Mouse (Mus musculus) bone marrow, adult 2 months (tissue): ENCODE data around the gene 1500009C09Rik. TPM values are rescaled to one million over a fixed set of nuclear protein-coding genes. Genes with fewer than 3 reads are reported as not detected.
A peak's percentile ranks its signal among the peaks of the same experiment; 100 is the strongest.

Experiments
- H3K27ac ChIP-seq: fragments of 200-500 bp; 2 replicates; pipeline ENCODE4 v1.5.1; 2012; ENCODE audit warnings: low read depth, mild to moderate bottlenecking, control low read depth, inconsistent platforms, low read length; ENCODE audit not compliant: control insufficient read depth, poor library complexity, insufficient read depth
- H3K4me1 ChIP-seq: fragments of 200-500 bp; 2 replicates; pipeline ENCODE4 v1.6.1; 2011; ENCODE audit warnings: low read length; ENCODE audit not compliant: control insufficient read depth, insufficient read depth
- H3K4me3 ChIP-seq: fragments of 200-500 bp; replicated peaks from 2 replicates; pipeline ENCODE3; 2011; ENCODE audit warnings: mild to moderate bottlenecking, low read depth, low read length, control low read depth; ENCODE audit not compliant: control insufficient read depth
- CTCF ChIP-seq: fragments of 200-500 bp; IDR thresholded peaks from 2 replicates; pipeline ENCODE4 v1.5.1; 2011; ENCODE audit warnings: low read length, control low read depth; ENCODE audit not compliant: control insufficient read depth, insufficient read depth
- POLR2A ChIP-seq: fragments of 200-500 bp; IDR thresholded peaks from 2 replicates; pipeline ENCODE4 v1.6.1; 2011; ENCODE audit warnings: low read depth, mild to moderate bottlenecking, control low read depth, low read length, borderline replicate concordance; ENCODE audit not compliant: control insufficient read depth
- WGBS: fragments of 180-500 bp; shearing (Covaris S2); methylation state at CpG from one replicate; pipeline ENCODE4 v1.1.7; 2018; 5-methylcytosine and 5-hydroxymethylcytosine counted together
- polyA plus RNA-seq: library from polyadenylated mRNA; stranded (reverse); fragments of >200 nt; gene quantifications from 2 replicates; pipeline ENCODE4 v1.2.4, GENCODE M21; 2011; ENCODE audit warnings: low replicate concordance; ENCODE audit not compliant: missing spikeins, insufficient read depth, insufficient read length

Gene 1500009C09Rik
- polyA plus RNA-seq, 1 experiment, result not detected

- TF ChIP-seq CTCF (no peak), POLR2A (no peak)
- Histone ChIP-seq H3K27ac (no peak overlapping the region), H3K4me3 (no peak overlapping the region), H3K4me1 (peaks cover 1% of the 10 kb centered on the region; the same call in 1 of the 2 replicates)
- 35% methylated on average over 10 of the region's 10 CpGs for WGBS
Observed at GRCm38 (mm10) chr15:82255944-82256383, 3.8 kb downstream of the 1500009C09Rik start.

- Histone ChIP-seq H3K4me1 (peaks cover 1% of the 10 kb centered on the region; the same call in 1 of the 2 replicates), H3K4me3 (no peak overlapping the region), H3K27ac (no peak overlapping the region)
- TF ChIP-seq POLR2A (no peak), CTCF (peak; percentile 97)
- WGBS, result 9% methylated on average over 16 of the region's 16 CpGs
Observed at GRCm38 (mm10) chr15:82259510-82259909, 7.3 kb downstream of the 1500009C09Rik start.

- no peak overlapping the region for H3K27ac ChIP-seq
- H3K4me3 ChIP-seq, result no peak overlapping the region
- H3K4me1 ChIP-seq, result no peaks in the 10 kb centered on the region
- TF ChIP-seq CTCF (peak; percentile 85), POLR2A (no peak)
- WGBS, result 7% methylated on average over 6 of the region's 6 CpGs
Observed at GRCm38 (mm10) chr15:82266356-82266755, 14.2 kb downstream of the 1500009C09Rik start.

- 68% methylated on average over 3 of the region's 3 CpGs for WGBS
- H3K27ac ChIP-seq, result no peak overlapping the region
- H3K4me1 ChIP-seq, result no peaks in the 10 kb centered on the region
- TF ChIP-seq POLR2A (no peak), CTCF (no peak)
- no peak overlapping the region for H3K4me3 ChIP-seq
Observed at GRCm38 (mm10) chr15:82268185-82268584, 16.0 kb downstream of the 1500009C09Rik start.

GRCm38 (mm10) chr15:82268783-82269182 lies 16.6 kb downstream of the 1500009C09Rik start:
- WGBS, result 40% methylated on average over 9 of the region's 9 CpGs
- H3K4me1 ChIP-seq, result no peaks in the 10 kb centered on the region
- no peak overlapping the region for H3K27ac ChIP-seq
- TF ChIP-seq POLR2A (no peak), CTCF (no peak)
- H3K4me3 ChIP-seq, result no peak overlapping the region

GRCm38 (mm10) chr15:82271201-82271600 lies 19.0 kb downstream of the 1500009C09Rik start:
- no peak overlapping the region for H3K27ac ChIP-seq
- H3K4me3 ChIP-seq, result no peak overlapping the region
- no peak for TF ChIP-seq POLR2A
- TF ChIP-seq CTCF, result peak; percentile 96
- no peaks in the 10 kb centered on the region for H3K4me1 ChIP-seq
- 12% methylated on average over 5 of the region's 5 CpGs for WGBS

- Histone ChIP-seq H3K27ac (no peak overlapping the region), H3K4me1 (no peaks in the 10 kb centered on the region), H3K4me3 (no peak overlapping the region)
- 75% methylated on average over 6 of the region's 6 CpGs for WGBS
- TF ChIP-seq POLR2A (no peak), CTCF (no peak)
Observed at GRCm38 (mm10) chr15:82272295-82272694, 20.1 kb downstream of the 1500009C09Rik start.

- H3K4me1 ChIP-seq, result no peaks in the 10 kb centered on the region
- 34% methylated on average over 6 of the region's 6 CpGs for WGBS
- no peak within 1 kb of the TSS; the same call in 1 of the 2 replicates for H3K27ac ChIP-seq
- no peak within 1 kb of the TSS for H3K4me3 ChIP-seq
- TF ChIP-seq POLR2A, result no peak
- TF ChIP-seq CTCF, result no peak
Observed at GRCm38 (mm10) chr15:82274593-82274926, 22.4 kb downstream of the 1500009C09Rik start, which contains the start of gene Sept3. Gene Sept3 (plus strand): TSS chr15:82274893.

GRCm38 (mm10) chr15:82274927-82275901 lies 23.0 kb downstream of the 1500009C09Rik start:
- no peak overlapping the region; the same call in 1 of the 2 replicates for H3K27ac ChIP-seq
- no peak for TF ChIP-seq CTCF
- TF ChIP-seq POLR2A, result no peak
- no peaks in the 10 kb centered on the region for H3K4me1 ChIP-seq
- 1% methylated on average over 74 of the region's 86 CpGs for WGBS
- no peak overlapping the region for H3K4me3 ChIP-seq
